Mouse (Mus musculus): ENCODE results near the gene Utp14a. TPM values are rescaled to one million over a fixed set of nuclear protein-coding genes. Genes with fewer than 3 reads are reported as not detected.

Gene Utp14a
- polyA plus RNA-seq, 1 experiment from 2014 or later = 12.6 TPM

GRCm38 (mm10) chrX:48226225-48226624, 30.4 kb upstream of the Utp14a start:
- Histone ChIP-seq H3K9ac (ENCODE audit: low read length) (no peak overlapping the region), H3K27me3 (ENCODE audit: control insufficient read depth, insufficient read depth, low read length) (no peaks in the 10 kb centered on the region), H3K4me2 (replicated peaks; ENCODE audit: low read depth) (no peak overlapping the region), H3K36me3 (ENCODE audit: control insufficient read depth, insufficient read depth, low read length) (no peaks in the 10 kb centered on the region), H3K4me3 (ENCODE audit: low read depth, low read length) (no peak overlapping the region), H3K9me3 (ENCODE audit: control insufficient read depth, low read length) (no peaks in the 10 kb centered on the region), H3K4me1 (replicated peaks; ENCODE audit: control insufficient read depth, insufficient read depth) (no peaks in the 10 kb centered on the region), H3K27ac (replicated peaks) (no peak overlapping the region)
- ATAC-seq (ENCODE audit: low FRiP score, low TSS enrichment) = no peak
- no peak for DNase-seq (ENCODE audit: low spot score)
- WGBS = 71% methylated on average over 7 of the region's 7 CpGs
- no peak for TF ChIP-seq CTCF (IDR thresholded peaks at IDR 0.05; ENCODE audit: low read depth)
- TF ChIP-seq EP300 (optimal IDR thresholded peaks at IDR 0.05) = no peak

- ATAC-seq (ENCODE audit: low FRiP score, low TSS enrichment) = peak; percentile 84
- Histone ChIP-seq H3K4me2 (replicated peaks; ENCODE audit: low read depth) (no peak overlapping the region), H3K9me3 (ENCODE audit: control insufficient read depth, low read length) (no peaks in the 10 kb centered on the region)
Measured at GRCm38 (mm10) chrX:48234417-48234816, 22.2 kb upstream of the Utp14a start.

GRCm38 (mm10) chrX:48255830-48256428, 733 bp upstream of the Utp14a start:
- no peak for TF ChIP-seq CTCF (IDR thresholded peaks at IDR 0.05; ENCODE audit: low read depth)
- no peak for TF ChIP-seq EP300 (optimal IDR thresholded peaks at IDR 0.05)
- peak overlapping the region; percentile 61 for H3K4me2 ChIP-seq (replicated peaks; ENCODE audit: low read depth)
- WGBS = 18% methylated on average over 18 of the region's 18 CpGs
- peak overlapping the region; percentile 54 for H3K9ac ChIP-seq (ENCODE audit: low read length)
- peak overlapping the region; percentile 80 for H3K27ac ChIP-seq (replicated peaks)
- DNase-seq (ENCODE audit: low spot score) (peak; percentile 21), ATAC-seq (ENCODE audit: low FRiP score, low TSS enrichment) (peak; percentile 62)
- no peaks in the 10 kb centered on the region for H3K36me3 ChIP-seq (ENCODE audit: control insufficient read depth, insufficient read depth, low read length)
- H3K4me3 ChIP-seq (ENCODE audit: low read depth, low read length) = peak overlapping the region; percentile 51
- no peaks in the 10 kb centered on the region for H3K9me3 ChIP-seq (ENCODE audit: control insufficient read depth, low read length)
- no peaks in the 10 kb centered on the region for H3K4me1 ChIP-seq (replicated peaks; ENCODE audit: control insufficient read depth, insufficient read depth)
- no peaks in the 10 kb centered on the region for H3K27me3 ChIP-seq (ENCODE audit: control insufficient read depth, insufficient read depth, low read length)

More at GRCm38 (mm10) chrX:48234417-48234816, 22.2 kb upstream of the Utp14a start:
- WGBS = 32% methylated on average over 7 of the region's 7 CpGs
- Histone ChIP-seq H3K9ac (ENCODE audit: low read length) (no peak overlapping the region), H3K4me1 (replicated peaks; ENCODE audit: control insufficient read depth, insufficient read depth) (no peaks in the 10 kb centered on the region), H3K27ac (replicated peaks) (no peak overlapping the region), H3K4me3 (ENCODE audit: low read depth, low read length) (no peak overlapping the region), H3K36me3 (ENCODE audit: control insufficient read depth, insufficient read depth, low read length) (no peaks in the 10 kb centered on the region), H3K27me3 (ENCODE audit: control insufficient read depth, insufficient read depth, low read length) (no peaks in the 10 kb centered on the region)
- peak; percentile 52 for DNase-seq (ENCODE audit: low spot score)
- TF ChIP-seq EP300 (optimal IDR thresholded peaks at IDR 0.05) (no peak), CTCF (IDR thresholded peaks at IDR 0.05; ENCODE audit: low read depth) (no peak)

GRCm38 (mm10) chrX:48257011-48257410, 349 bp downstream of the Utp14a start:
- ATAC-seq (ENCODE audit: low FRiP score, low TSS enrichment) = no peak
- Histone ChIP-seq H3K4me1 (replicated peaks; ENCODE audit: control insufficient read depth, insufficient read depth) (no peaks in the 10 kb centered on the region), H3K9ac (ENCODE audit: low read length) (peak overlapping the region; percentile 55; the same call in 1 of the 2 replicates), H3K9me3 (ENCODE audit: control insufficient read depth, low read length) (no peaks in the 10 kb centered on the region), H3K36me3 (ENCODE audit: control insufficient read depth, insufficient read depth, low read length) (no peaks in the 10 kb centered on the region), H3K27ac (replicated peaks) (peak overlapping the region; percentile 58; the same call in 1 of the 2 replicates), H3K27me3 (ENCODE audit: control insufficient read depth, insufficient read depth, low read length) (no peaks in the 10 kb centered on the region), H3K4me2 (replicated peaks; ENCODE audit: low read depth) (peak overlapping the region; percentile 55), H3K4me3 (ENCODE audit: low read depth, low read length) (peak overlapping the region; percentile 51)
- DNase-seq (ENCODE audit: low spot score) = peak; percentile 15
- 11% methylated on average over 16 of the region's 16 CpGs for WGBS
- TF ChIP-seq CTCF (IDR thresholded peaks at IDR 0.05; ENCODE audit: low read depth) = no peak
- no peak for TF ChIP-seq EP300 (optimal IDR thresholded peaks at IDR 0.05)

GRCm38 (mm10) chrX:48271671-48272070, 15.0 kb downstream of the Utp14a start:
- Histone ChIP-seq H3K9me3 (ENCODE audit: control insufficient read depth, low read length) (no peaks in the 10 kb centered on the region), H3K4me1 (replicated peaks; ENCODE audit: control insufficient read depth, insufficient read depth) (no peaks in the 10 kb centered on the region), H3K27me3 (ENCODE audit: control insufficient read depth, insufficient read depth, low read length) (no peaks in the 10 kb centered on the region), H3K4me2 (replicated peaks; ENCODE audit: low read depth) (no peak overlapping the region), H3K36me3 (ENCODE audit: control insufficient read depth, insufficient read depth, low read length) (no peaks in the 10 kb centered on the region; the same call in 1 of the 2 replicates), H3K9ac (ENCODE audit: low read length) (no peak overlapping the region), H3K4me3 (ENCODE audit: low read depth, low read length) (no peak overlapping the region), H3K27ac (replicated peaks) (no peak overlapping the region)
- TF ChIP-seq CTCF (IDR thresholded peaks at IDR 0.05; ENCODE audit: low read depth) = no peak
- TF ChIP-seq EP300 (optimal IDR thresholded peaks at IDR 0.05) = no peak
- WGBS = 80% methylated on average over 4 of the region's 4 CpGs
- DNase-seq (ENCODE audit: low spot score) = no peak
- no peak for ATAC-seq (ENCODE audit: low FRiP score, low TSS enrichment)

GRCm38 (mm10) chrX:48274634-48275033, 18.0 kb downstream of the Utp14a start:
- Histone ChIP-seq H3K4me2 (replicated peaks; ENCODE audit: low read depth) (no peak overlapping the region), H3K27ac (replicated peaks) (no peak overlapping the region), H3K36me3 (ENCODE audit: control insufficient read depth, insufficient read depth, low read length) (no peaks in the 10 kb centered on the region), H3K4me3 (ENCODE audit: low read depth, low read length) (no peak overlapping the region), H3K27me3 (ENCODE audit: control insufficient read depth, insufficient read depth, low read length) (no peaks in the 10 kb centered on the region), H3K9ac (ENCODE audit: low read length) (no peak overlapping the region), H3K4me1 (replicated peaks; ENCODE audit: control insufficient read depth, insufficient read depth) (no peaks in the 10 kb centered on the region), H3K9me3 (ENCODE audit: control insufficient read depth, low read length) (no peaks in the 10 kb centered on the region)
- 87% methylated on average over 10 of the region's 10 CpGs for WGBS
- no peak for DNase-seq (ENCODE audit: low spot score)
- TF ChIP-seq CTCF (IDR thresholded peaks at IDR 0.05; ENCODE audit: low read depth) = no peak
- TF ChIP-seq EP300 (optimal IDR thresholded peaks at IDR 0.05) = no peak
- no peak for ATAC-seq (ENCODE audit: low FRiP score, low TSS enrichment)

Data from stomach, postnatal 0 days (tissue).